Mouse (Mus musculus) gonadal fat pad, adult 2 months (tissue): ENCODE data around the gene Zfp385a. TPM values are rescaled to one million over a fixed set of nuclear protein-coding genes. Genes with fewer than 3 reads are reported as not detected.

ENCODE experiments used
- DNase-seq: peaks from one replicate; pipeline ENCODE4 v3.0.0-alpha.2; 2012; ENCODE audit warnings: low read depth
- polyA plus RNA-seq: library from polyadenylated mRNA; depleted of rRNA; stranded (reverse); fragments of >200 nt; gene quantifications from 2 replicates; pipeline ENCODE4 v1.2.3, GENCODE M21; 2012; rRNA removed

The Zfp385a gene
- polyA plus RNA-seq = 17.8 and 23.7 TPM in 2 replicates

DNA sequence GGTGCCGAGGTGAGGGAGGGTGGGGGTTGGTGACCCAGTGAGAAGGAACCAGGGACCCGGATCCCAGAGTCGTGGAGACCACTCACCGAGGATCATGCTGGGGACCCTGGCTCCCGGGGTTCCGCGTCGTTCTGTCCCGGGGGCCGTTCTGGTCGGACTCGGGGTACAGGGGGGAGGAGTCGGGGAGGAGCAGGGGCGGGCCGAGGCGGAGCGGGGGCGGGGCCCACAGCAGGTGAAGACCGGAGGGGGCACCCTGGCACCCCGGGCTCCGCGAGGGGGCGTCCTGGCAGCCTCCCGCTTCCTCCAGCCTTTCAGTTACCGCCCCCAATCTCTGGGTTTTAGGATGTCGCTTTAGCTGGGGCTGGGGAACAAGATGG, at the start of gene Zfp385a:
Zfp385a (minus strand) TSS at position 133 of the 377 bp plus-strand sequence.
- DNase-seq = no peak

DNA sequence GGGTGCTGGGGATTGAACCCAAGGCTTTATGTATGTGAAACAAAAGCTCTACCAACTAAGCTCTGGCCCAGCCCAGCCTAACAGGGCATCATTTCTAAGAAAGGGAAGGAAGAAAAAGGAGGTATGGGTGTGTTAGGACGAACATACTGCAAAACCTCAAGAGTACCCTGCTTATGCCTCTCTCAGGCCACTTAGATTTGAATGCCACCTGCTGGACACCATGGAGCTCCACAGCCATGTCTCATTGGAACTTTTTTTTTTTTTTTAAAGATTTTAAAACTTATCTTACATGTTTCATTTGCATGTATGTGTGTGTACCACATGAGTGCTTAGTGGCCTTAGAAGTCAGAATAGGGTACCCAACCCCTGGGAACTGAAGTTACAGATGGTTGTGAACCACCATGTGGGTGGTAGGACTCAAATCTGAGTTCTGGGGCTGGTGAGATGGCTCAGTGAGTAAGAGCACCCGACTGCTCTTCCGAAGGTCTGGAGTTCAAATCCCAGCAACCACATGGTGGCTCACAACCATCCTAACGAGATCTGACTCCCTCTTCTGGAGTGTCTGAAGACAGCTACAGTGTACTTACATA, 48.8 kb upstream of the Zfp385a start:
- DNase-seq = no peak

DNA sequence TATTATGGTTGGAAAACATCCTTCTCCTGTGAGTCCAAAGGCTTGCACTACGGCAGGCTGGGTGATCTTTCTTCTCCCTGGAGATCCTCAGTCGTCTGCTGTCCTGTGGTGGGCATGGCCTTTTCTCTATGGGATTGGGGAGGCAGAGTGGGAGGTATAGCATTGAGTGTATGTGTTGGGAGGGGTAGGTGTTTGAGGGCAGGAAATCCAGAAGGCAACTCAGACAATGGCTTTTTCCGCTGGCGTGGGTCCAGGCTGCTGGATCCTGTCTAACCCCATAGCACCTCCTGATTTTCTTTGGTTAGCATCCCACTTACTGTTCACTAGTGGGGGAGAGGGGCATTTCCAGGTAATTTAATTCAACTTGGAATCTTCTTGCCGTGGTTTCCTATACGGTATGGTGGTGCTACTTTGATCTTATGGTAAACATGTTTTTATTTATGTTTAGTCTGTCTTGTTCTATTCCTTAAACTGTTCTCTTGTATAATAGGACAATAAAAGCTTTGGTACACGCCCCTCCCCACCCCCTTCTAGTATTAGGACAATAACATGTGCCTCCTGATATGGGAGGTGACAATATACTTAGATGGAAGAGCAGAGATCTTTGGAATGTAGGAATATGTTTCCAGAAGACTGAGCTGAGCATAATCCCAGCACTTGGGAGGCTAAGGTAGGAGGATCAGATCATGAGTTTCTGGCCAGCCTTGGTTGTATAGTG, 44.0 kb upstream of the Zfp385a start:
- DNase-seq = no peak

DNA sequence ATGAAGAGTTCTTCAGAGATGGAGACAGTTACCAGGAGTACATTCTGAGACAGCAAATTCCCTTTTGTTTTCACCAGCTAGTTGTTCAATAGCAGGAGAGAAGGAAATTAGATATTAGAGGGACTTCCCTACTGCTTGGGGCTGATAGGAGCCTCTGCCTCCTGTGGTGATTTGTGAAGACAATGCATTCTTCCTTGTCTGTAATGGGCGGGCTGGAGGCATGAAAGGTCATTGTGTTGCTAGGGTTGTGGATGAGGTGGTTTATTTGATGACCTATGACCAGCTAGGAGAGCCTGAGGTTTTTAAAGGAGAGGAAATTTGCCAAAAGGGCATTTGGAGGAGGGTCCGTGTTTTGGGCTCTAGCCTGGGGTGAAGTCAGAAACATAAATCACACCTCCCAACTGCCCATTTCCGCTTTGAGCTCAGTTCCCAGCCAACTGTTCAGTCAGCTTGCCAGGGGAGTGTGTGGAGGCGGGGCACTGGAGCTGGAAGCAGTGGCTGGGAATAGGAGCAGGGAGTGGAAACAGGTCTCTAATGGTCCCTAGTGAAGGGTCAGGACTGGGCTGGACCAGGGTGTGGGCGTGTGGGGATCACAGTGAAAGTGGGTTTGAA, 43.0 kb upstream of the Zfp385a start:
- no peak for DNase-seq

DNA sequence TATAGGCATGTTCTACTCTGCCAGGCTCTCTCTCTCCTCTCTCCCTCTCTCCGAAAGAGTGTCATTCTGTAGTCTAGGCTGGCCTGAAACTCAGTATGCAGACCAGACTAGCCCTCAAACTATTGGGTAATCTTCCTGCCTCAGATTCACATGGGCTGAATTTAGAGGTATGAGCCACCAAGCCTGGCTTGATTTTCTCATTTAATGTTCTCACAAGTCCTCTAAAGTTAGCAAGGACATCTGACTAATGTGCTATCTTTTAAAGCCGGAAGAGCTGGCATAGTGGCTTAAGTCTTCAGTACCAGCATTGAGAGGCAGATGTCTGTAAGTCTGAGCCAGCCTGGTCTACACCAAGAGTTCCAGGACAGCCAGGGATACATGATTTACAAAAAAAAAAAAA, 42.2 kb upstream of the Zfp385a start:
- DNase-seq = no peak

DNA sequence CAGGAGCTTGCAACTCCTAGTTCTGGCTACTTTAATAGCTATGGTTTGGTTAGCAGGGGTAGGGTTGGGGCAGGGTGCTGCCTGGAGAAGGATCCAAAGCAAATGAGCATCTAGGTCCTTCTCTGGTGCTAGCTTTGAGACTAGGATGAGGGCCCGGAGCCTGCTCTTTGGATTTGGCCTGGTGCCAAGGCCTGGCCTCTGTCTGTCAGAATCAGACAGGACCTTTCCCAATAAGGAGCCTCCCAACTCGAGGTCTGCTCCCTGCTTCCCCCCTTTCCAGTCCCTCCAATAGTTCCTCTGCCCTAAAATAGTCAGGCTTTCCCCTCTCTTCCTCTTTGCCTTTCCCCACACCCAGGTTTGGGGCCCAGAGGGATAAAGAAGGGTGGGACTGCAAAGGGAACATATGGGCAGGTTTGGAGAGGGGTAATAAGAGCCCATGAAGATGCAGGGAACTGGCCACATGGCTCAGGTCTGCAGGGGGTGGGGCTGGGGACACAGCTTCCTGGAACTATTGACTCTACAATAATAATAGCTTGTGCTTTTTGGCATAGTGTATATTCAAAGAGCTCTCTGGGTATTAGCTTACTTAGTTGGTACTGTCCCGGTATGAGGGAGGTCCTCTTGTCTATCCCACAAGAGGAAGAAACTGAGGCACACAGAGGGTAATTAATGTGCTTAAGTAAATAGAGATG, 38.9 kb upstream of the Zfp385a start:
- DNase-seq = no peak

DNA sequence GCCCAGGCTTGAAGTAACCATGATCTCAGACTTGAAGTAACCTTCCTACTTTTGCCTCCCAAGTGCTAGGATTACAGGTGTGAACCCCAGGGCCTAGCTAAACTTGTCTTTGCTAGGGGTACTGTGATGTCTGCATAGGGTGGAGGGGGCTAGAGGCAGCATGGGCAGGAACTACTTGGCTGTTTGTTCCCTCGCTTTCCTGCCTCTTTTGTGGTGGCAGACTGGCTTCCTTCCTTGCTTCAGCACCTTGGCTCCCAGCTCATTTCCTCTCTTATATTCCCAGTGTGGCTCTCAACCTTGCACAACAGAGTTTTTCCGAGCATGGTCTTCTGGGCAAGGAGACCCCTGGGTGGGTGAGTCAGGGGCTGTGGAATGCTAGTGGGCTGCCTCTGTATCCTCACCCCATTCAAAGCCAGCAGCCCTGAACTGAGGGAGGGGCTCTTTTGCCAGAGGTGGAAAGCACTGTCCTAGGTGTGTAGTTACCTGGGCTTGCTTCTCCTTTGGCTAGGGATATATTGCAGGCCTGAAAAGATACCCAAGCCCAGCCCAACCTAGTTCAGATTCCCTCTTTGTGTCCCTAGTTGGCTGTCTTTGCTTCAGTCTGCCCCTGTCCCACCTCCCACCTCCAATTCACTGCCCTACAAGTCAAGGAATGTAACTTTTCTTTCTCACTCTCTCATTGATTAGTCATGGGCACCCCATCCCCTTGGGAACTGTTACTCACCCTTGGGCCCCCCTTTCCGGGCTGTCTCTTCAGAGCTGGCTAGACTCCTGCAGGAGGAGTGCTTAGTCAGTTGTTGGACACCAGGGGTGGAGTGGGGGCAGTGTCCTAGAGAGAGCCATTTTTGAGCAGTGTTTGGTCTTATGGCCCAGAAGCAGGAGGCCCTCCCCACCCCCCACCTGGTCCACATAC, 38.1 kb upstream of the Zfp385a start:
- no peak for DNase-seq

DNA sequence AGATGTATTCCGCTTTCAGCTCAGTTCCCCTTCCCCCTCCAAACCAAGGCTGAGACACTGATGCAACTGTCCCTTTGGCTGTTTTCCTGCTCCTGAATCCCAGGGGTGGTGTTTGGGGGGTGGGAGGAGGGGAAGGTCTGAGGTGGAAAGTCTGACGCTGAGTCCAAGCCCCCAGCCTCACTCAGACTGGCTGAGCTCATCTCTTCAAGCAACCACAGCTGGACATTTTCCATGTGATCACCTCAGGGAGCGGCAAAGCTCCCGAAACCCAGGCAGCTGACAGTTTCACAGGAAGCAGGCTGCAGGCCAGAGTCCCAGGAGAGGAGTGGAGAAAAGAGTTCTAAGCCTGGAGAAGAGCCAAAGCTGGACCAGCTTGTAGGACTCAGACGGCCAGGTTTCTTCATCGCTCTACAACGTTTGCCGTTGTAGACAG, 37.0 kb upstream of the Zfp385a start:
- DNase-seq = no peak

DNA sequence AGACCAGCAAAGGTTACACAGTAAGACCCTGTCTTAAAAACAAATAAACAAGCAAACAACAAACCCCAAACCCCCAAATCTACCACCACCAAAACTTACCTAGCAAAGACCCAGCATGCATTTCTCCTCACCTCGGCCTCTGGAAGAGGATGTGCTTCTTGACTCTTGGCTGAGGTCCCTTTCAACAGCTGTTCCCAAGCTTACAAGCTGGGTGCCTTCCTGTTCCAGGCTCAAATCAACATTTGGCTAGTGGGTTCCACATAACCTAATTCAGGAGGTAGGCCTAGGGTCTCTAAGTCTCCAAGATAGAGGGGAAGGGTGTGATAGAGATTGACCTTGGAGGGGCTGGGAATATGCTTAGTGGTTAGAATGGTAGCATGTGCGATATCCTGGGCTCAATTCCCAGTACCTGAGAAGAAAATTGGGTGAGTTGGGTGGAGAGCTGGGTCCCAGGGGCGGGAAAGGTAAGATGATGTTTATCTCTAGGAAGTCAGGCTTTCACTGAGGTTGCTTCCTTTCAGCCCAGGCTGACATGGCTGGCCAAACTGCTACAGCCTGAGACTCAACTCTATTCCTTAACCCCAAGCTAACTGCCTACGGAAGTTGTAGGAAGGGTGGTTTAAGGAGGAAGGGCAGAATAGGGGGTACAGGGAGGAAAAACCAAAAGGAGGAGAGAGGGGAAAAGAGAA, 35.4 kb upstream of the Zfp385a start:
- DNase-seq = no peak

DNA sequence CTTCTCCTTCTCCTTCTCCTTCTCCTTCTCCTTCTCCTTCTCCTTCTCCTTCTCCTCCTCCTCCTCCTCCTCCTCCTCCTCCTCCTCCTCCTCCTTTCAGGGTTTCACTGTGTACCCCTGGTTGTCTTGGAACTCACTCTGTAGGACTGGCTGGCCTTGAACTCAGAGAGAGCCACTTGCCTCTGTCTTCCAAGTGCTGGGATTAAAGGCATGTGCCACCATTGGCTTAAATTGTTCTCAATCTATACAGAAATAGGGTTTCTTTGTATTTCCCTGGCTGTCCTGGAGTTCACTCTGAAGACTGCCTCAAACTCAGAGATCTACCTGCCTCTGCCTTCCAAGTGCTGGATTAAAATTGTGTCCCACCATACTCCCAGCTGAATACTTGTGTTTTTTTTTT, 32.6 kb upstream of the Zfp385a start:
- DNase-seq = no peak

DNA sequence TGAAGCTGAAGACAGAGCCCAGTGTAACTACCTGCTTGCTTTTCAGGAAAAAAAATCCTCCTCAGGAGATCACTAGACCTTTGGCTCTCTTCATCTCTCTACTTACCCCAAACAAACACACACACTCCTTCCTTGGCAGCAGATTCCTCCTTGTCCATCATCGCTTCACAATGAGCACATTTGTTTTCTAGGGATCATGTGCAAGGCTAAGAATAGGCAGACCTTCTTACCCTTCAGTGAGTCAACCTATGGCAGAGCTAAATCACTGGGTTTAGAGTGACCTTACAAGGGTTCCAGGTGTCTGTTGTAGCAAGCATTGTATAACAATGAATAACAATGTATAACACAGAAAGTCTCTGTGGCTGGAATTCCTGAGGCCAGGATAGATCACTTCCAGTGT, 31.8 kb upstream of the Zfp385a start:
- no peak for DNase-seq

DNA sequence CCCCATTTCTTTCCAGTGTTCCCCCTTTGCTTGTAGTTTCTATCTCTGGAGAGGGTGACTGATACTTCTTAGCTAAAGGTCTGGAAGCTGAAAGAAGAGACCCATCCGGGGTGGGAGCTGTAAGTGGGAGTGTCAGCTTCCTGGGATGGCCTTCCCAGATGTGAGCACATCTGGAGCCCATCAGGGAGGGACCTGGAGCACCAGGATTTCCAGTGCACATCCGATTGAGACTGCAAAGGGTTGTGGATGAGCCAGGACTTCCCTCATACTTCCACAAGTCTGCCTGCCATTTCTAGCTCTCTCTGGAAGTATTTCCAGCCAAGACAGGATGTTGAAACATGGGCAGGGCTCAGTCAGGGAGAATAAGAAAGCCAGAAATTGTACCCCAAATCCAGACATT, 31.3 kb upstream of the Zfp385a start:
- DNase-seq = no peak

DNA sequence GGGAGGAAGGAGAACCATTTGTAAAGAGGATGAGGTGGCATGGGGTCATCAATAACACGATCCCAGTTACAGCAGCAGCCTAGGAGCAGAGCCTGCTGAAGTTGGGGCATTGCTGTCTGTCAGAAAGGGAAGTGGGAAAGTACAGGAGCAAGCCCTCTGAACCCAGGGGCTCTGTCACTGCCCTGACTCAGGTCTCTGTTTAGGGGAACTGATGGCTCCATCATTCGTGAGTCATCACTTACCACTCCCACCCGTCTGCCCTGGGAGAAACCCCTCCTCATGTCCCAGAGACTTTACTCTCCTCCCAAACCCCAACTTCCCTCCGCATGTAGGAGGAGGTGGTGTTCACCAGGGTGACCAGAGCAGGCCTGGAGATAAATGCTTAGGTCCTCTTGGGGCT, 30.6 kb upstream of the Zfp385a start:
- DNase-seq = no peak

DNA sequence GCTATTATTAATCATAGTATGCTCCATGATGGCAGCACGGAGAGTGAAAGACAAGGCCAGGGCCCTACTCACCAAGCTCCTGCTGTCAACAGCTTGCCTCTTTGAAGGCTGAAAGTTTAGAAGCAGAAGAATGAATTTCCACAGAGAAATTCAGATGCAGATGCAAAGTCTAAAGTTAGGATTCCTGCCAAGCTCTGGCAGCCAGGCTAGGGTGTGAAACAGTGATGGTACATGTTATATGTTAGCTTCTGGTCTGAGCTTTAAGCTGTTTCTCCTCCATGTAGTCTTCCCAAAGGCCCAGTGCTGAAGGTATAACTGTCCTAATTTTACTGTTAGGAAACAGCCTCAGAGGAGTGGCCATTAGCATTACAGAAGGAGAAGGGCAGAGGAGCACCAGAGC, 29.2 kb upstream of the Zfp385a start:
- no peak for DNase-seq

DNA sequence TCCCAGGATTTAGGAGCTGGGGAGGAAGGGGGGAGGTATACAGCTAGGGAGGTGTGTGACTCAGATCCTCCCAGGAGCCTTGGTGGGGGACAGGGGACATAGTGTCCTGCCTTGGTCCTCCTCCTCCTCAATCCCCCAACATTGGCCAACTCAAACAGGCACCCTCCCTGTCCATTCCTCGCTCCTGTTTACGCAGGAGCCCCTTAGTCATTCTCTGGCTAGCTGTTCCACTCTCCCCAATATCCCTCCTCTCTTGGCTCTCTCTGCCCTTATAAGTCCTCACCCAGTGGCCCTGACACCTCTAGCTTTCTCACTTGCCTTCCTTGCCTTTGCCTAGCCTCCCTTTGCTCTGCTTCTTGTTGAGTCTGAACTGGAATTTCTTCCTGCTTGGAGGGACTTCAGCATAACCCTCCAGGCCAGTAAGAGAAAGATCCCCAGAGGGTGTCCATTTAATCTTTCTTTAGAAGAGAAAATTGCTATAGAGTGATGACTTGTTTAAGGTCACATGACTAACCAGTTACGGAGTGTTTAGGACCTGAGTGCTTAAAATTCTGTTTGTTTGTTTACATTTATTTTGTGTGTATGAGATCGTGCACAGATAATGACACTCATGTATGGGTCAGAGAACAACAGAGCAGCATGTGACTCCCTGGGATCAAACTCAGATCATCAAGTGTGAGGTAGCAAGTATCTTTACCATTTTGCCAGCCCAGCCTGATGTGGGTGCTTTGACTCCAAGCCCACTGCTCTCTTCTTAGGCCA, 28.5 kb upstream of the Zfp385a start:
- DNase-seq = no peak

DNA sequence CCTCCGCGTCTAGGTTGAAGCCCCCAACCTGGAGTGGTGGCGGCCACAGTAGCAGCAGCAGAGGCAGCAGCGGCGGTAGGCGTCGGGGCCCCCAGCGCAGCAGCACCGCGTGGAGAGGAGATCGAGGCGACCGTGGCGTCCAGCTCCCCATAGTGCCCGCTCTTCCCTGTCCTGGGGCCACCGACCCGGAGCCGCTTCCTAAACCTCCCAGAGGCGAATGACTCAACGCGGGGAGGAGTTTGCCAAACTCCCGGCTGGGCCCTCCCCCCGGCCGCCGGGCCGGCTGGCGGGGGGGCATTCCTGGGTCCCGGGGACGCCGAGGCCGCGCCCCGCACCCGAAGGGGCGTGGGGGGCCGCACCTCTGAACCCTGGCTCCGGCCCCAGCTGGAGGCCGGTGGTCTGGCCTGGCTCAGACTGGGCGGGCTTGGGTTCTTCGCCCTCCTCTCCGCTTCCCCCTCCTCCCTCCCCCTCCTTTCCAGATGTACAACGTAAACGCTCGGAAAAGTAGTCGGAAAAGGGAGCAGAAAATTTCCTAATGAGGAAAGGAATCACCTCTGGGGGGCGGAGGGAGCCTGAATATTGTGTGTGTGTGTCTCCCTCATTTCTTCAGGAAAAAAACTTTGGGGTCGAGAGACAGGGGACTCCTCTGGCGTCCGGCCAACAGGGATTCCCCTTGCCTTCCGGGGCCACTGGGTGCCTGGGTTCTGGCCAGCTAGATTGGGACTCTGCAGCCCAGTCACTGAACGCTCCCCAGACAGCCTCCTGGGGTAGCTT, 26.7 kb upstream of the Zfp385a start, which contains the start of gene Itga5:
Itga5 (minus strand) TSS at position 388 of the 774 bp plus-strand sequence.
- DNase-seq = no peak

DNA sequence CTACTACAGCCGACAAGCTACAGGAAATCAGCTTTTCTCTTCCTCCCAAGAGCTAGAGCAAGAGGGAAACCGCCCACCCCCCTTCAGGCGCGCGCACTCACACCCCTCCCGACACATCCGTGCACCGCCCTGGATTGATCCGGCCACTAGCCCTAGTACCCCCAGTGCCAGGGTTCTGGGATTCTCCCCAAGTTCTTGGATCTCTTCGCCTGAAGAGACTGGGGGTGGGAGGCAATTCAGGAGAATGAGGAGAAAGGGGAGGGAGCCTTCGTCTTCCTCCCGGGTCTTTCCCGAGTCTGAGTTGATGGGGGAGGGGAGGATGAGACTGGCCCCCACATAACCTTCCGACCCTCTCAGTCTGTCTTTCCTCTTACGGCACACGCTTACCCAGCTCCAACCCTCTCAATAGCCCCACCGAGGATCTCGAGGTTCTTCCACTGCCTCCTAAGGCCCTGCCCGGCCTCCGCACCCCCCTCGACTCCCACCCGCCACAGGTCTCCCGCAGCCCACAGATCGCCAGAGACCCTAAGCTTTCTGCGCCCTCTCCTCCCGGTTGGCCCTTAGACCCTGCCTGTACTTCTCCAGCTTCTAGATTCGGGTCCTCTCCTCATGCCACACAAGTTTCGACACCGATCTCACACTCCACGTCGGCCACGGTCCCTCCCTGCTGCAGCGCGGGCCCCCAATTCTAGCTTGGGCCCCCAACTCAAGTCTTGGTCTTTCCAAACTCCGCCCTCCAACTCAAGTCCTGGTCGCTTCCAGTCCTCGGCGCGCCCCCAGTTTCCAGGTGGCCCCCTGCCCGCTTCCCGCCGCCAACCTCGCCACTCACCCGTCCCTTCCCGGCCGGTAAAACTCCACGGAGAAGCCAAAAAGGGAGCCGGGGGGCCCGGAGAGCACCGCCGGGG, 25.8 kb upstream of the Zfp385a start:
- no peak for DNase-seq

DNA sequence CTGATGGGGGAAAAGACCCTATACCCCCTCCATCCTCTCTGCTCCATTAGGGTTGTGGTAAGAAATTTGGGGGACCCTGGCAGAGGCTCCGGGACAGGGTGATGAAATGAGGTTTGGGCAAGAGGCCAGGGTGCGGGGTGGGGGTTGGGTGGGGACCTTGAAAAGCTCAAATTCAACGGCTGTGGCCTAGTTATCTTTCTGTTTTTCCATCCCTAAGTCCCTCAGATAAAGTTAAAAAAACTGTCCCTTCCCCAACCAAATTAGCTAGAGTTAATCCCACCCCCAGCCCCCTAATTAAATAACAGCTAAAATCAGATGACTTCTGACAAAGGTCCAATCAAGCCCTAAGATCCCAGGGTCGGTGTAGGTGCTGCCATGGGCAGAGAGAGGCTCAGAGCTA, 24.9 kb upstream of the Zfp385a start:
- no peak for DNase-seq
